Mouse (Mus musculus): ENCODE measurements around the gene Mid1.

The Mid1 gene

DNA sequence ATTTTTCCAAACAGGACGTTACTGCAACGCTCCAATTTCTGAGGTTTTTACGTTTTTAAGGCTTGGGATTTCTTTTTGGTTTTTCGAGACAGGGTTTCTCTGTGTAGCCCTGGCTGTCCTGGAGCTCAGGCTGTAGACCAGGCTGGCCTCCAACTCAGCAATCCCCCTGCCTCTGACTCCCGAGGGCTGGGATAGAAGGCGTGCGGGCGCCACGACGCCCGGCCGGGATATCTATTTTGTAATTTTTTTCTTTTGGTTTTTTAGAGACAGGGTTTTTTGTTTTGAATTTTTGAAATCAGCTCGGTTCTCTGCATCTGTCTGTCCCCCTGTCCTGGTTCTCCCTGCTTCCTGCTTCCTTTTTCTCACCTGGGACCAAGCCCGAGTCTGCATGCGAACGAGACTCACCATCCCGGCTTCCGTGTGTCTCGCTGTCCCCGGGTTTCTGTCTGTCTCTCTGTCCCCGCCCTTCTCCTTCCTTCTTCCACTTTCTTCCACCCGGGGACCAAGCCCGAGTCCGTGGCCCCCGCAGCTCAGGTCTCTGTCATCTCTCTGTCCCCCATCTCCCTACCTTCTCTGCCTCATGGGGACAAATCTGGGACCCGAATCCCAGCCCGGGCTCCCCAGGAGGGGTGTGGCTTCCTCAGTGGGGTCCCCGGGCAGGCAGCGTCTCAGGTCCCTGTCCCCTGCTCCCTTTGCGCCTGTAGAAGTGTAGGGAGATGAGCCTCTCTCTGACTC is 334.4 kb downstream of the Mid1 start:
- peak; percentile 25 to 82 for DNase-seq

DNA sequence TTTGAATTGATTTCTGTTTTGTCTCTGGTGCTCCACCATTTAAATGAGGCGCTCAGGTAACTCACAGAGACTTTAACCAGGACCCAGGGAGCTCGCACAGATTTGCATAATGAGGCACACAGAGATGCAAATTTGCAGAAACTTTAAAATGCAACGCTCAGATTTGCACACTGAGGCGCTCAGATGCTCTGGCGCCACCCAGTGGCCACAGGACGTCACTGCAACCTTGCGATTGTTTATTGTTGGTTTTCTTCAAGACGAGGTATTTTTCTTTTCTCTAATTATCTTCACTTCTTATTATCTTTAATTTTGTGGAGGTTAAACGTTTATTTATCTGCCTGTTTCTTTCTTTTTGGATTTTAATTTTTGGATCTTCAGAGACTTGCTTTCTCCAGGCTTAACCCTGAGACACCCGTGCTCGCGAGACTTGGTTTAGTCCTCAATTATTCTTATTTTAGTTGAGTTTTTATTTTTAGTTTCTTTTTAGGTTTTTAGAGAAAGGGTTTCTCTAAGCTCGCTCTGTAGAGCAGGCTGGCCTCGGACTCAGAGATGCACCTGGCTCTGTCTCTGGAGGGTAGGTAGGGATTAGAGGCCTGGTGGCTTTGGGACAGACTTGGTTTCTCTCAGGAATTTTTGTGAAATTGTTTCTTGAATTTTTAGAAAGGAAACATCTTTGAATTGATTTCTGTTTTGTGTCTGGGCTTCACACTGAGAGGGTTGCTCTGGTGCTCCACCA is 335.1 kb downstream of the Mid1 start:
- DNase-seq: peak; percentile 96 to 98

DNA sequence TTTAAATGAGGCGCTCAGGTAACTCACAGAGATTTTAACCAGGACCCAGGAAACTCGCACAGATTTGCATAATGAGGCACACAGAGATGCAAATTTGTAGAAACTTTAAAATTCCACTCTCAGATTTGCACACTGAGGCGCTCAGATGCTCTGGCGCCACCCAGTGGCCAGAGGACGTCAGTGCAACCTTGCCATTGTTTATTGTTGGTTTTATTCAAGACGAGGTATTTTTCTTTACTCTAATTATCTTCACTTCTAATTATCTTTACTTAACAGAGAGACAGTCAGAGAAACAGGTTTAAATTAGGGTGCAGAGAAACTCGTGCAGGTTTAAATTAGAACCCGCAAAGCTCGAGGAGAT is 335.7 kb downstream of the Mid1 start:
- peak; percentile 76 to 81 for DNase-seq

DNA sequence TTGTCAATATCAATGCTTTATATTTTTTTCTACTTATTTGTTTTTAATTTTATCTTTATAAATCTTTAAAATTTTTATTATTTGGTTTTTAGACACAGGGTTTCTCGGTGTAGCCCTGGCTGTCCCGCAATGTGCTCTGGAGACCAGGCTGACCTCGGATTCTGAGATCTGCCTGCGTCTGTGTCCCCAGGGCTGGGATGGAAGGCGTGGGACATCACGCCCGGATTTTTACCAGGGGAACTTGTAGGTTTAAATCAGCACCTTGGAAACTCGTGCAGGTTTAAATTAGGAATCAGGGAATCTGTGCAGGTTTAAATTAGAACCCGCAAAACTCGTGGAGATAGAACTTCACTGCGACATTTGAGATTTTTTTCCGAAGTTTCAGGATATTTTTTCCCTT is 336.2 kb downstream of the Mid1 start:
- peak in 1 of 2 experiments; percentile 69 for DNase-seq

DNA sequence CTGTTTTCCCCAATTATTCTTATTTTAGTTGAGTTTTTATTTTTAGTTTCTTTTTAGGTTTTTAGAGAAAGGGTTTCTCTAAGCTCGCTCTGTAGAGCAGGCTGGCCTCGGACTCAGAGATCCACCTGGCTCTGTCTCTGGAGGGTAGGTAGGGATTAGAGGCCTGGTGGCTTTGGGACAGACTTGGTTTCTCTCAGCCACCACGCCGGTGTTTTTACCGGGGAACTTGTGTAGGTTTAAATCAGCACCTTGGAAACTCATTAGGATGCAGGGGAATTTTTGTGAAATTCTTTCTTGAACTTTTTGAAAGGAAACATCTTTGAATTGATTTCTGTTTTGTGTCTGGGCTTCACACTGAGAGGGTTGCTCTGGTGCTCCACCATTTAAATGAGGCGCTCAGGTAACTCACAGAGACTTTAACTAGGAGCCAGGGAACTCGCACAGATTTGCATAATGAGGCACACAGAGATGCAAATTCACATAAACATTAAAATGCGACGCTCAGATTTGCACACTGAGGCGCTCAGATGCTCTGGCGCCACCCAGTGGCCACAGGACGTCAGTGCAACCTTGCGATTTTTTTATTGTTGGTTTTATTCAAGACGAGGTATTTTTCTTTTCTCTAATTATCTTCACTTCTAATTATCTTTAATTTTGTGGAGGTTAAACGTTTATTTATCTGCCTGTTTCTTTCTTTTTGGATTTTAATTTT is 336.9 kb downstream of the Mid1 start:
- peak; percentile 63 to 82 for DNase-seq
